Mouse (Mus musculus): ENCODE measurements around the gene Lrrc8e. TPM values are rescaled to one million over a fixed set of nuclear protein-coding genes. Genes with fewer than 3 reads are reported as not detected.

Gene Lrrc8e
- not detected for total RNA-seq (2023)

DNA sequence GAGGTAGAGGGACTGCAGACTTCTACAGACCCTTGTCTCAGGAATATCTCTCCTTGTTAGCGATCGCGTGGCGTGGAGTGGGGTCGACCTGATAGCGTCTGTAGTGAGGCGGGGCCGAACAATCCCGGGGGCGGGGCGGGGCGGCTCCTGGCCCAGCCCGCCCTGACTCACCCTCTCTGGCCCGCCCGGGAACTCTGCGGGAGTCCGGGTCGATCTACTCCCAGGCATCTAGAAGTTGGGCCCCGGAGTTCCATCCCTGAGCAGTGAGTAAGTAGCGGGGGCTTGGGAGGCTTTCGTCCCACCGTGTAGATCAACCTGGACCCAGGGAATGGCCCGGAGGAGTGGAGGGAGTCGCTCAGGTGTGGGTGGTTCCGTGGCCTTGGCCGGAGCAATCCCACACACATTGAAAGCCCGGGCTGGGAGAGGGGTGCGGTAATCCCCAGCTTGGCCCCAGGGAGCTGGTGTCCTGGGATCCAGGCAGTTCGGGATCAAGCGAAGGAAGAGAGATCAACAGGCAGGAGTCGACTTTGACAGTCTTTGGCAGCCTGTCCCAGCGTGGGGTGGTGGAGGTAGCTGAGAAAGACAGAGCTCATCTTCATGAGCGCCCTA, at the start of gene Lrrc8e:
Gene Lrrc8e (plus strand): TSS at position 89 of the 609 bp plus-strand sequence.

DNA sequence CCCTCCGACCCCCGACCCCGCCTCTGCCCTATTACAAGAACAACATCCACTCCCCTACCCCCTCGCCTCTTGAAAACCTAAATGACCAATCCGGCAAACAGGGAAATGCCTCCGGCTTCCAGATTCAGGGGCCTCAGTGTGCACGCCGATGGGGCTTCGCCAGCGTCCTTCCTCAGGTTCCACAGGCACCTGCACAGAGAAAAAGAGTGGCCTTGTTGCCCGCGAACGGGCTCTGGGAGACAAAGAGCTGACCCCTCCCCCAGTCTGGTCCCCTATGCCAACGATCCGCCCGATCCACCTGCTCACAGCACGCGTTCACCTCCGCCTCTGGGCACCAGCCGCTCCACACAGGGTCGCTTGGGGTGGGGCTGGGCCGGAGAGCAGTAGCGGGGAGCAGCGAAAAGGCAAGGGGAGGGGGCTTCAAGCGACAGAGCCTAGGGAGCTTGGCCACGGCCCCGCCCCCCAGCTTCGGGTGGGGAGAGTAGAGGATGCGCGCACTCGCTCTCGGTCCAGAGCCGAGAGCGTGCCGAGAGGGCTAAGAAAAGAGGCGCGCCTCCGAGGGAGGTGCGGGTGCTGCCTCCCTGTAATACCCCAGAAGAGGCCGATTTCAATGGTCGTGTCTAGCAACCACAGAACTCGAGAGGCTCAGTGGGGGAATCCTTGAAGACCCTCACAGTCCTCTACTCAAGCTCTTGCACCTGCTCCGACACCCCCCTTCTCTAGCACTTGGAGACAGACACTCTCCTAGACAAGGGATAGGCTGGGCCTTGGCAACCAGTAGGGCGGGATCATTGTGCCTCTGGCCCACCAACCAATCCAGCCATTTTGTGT, 9.6 kb upstream of the Lrrc8e start, which contains the start of gene Prr36:
Gene Prr36 (minus strand): TSS at position 669 of the 831 bp plus-strand sequence.

DNA sequence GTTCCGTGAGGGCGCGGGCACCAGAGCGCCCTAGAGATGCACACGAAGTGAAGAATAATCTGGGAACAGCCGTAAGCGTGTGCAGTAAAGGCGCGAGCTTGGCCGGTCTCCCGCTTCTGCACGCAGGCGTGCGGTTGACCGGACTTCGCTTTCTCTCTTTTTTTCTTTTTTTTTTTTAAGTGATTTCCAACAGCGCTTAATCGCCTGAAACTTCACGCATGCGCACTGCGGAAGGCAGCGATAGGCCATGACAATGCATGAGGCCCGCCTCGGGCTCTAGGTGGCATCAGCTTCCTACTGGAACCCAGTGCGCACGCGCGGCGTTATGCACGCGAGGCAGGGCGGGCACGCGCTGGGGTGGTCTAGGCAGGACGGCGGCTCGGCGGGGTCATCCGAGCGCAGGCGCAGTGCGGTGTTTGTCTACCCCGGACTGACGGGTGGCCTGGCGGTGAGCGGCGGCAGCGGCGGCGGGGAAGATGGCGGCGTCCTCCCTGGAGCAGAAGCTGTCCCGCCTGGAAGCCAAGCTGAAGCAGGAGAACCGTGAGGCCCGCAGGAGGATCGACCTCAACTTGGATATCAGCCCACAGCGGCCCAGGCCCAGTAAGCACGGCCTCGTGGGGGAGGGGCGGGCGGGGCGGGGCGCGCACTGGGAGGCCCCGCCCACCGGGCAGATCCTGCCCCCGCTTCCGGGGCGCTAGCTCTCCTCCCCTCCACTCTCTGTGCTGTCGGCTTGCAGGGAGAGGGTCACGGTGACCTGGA, 12.0 kb downstream of the Lrrc8e start, which contains the start of the genes Map2k7 and Gm49320:
Gene Map2k7 (plus strand): TSS at position 307 of the 759 bp plus-strand sequence.
Gene Gm49320 (plus strand): TSS at position 432 of the 759 bp plus-strand sequence.

DNA sequence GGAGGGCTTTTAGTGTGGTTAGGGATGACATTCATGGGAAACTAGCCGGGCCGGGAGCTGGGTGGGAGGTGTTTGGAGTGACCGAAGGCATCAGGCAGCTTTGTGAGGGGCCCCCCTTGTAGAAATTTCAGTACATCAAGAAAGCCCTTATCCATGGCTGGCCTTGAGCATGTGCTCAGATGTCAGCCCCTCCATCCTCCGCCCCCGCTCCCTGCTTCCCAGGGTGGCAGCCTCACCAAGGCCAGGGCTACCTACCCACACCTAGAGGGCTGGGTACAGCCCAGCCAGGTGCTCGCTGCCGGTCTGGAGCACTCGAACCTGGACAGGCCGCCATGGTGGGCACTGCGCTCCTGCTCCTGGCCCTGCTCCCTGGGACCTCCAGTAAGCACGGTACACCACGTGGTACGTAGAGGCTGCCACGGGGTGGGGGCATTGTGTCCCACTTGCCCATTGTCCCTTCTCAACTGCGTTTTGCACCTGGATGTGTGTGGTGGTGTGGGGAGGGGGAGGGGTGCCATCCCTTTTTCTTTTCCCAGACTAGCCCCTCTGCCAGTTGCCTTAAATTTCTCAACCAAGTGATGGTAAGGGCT, 21.4 kb downstream of the Lrrc8e start, which contains the start of gene Tgfbr3l:
Gene Tgfbr3l (plus strand): TSS at position 264 of the 590 bp plus-strand sequence.

DNA sequence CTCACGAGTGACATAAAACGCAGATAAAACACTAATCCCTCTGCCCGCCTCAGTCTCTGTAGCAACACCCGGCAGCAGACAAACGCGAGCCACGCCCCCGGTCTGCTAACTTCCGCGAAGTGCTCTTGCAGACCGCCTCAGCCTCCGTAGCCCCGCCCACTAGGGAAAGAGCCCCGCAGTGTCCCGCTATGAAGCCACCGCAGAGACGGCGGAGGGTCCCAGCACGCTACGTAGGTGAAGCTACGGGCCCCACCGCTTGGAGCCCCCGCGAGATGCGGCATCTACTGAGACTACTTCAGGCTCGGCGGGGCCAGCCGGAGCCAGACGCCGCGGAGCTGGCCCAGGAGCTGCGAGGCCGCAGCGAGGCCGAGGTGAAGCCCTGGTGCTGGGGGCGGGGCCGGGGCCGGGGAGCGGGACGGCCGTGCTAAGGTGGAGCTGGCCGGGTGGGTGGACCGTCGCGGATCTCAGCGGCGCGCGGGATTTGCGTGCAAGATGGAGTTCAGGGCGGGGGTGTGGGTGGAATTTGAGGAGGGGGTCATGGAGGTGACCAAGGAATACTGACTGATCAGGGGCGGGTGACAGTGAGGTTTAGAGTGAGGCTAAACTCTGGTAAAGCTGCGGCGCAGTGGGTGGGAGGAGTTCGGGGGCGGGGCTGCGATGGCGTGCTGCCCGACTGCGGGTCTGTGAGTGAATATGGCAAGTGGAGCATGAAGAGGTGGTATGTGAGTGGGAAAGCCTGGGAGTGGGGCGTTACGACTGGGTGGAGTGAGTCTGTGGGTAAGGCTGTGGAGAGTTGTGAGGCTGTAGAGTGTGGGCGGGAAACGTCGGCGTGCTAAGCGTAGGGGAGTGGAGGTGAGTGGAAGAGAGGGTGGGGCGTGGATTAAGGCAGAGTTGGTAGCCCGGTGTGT, 26.6 kb downstream of the Lrrc8e start, which contains the start of gene Snapc2:
Gene Snapc2 (plus strand): TSS at position 147 of the 908 bp plus-strand sequence.

DNA sequence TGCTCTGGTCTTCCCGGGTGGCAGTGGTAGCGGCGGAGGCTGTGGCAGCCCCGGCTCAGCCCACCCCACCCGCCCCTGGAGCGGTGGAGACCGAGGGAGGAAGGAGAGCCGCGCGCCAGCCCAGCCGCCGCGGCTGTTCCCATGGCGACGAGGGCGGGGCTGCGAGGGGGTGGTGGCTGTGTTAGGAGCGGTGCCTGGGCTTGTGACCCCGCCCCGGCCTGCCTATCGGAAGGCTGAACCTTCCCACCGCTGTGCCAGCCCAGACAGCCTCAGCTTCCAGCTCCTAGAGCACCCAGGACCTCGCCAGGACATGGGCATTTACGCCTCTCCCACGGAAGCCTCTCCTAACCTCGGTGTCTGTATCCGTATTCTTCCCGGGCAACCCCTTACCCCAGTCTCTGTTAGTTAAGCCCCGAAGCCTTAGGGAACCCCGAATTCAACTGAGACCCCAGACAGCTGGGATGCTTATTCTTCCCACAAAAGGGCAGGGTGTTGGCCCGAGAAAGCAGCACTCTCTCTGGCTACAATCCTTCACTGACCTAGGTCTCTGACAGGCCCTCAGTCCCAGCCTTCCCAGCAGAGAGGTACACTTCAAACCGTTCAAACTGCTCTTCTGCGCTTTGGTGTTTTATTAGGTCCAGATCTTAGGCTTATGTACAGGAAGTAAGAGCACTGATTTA, 32.6 kb downstream of the Lrrc8e start, which contains the start of gene Ctxn1:
Gene Ctxn1 (minus strand): TSS at position 150 of the 680 bp plus-strand sequence.

DNA sequence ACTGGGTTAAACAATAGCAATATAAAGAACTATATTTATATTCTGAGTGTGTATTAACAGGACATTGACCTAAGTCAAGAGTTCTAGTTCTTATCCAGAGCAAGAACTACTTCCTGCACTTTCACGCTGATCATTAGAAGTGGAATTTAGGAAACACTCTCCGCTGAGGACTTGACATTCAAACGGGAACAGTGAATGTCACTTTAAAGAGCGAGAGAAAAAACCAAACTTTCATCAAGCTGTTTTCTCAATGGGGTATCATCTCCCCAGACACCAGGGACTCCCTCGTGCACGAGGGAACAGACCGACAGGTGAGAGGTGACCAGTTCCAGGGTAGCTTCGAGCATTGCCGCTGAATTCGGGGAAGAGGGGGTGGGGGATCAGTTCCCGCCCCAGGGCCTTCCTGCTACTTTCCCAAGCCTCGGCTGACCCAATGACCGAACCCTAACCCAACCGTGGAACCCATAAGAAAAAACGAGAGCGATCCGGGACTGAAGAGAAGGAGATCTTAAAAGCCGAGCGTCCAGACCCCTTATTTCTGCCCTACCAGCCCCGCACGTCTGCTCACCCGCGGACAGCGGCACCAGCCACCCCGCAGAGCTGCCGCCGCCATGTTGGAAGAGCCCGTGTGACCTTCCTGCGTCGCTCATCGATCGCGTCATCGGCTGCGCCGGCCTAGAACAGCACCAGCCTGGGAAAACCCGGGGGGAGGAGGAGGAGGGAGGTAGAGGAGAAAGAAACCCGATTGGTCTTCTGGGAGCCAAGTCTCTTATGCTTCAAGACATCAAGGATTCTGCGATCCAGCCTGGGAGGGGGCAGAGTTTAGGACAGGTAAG, 48.9 kb downstream of the Lrrc8e start, which contains the start of gene Timm44:
Gene Timm44 (minus strand): TSS at position 639 of the 836 bp plus-strand sequence.

Other genes starting within 250 kb of the Lrrc8e start
- not detected for gene Cd209f, start 121.0 kb upstream of the Lrrc8e start, total RNA-seq (2023)
- not detected for gene Cd209g, start 92.7 kb upstream of the Lrrc8e start, total RNA-seq (2023)
- 10 to 100 TPM; 25.0 to 31.1 TPM for gene Evi5l, start 60.3 kb upstream of the Lrrc8e start, total RNA-seq (2023)
- under 1 TPM in 1 of 2 experiments, not detected in 1; 0.18 TPM for gene Prr36, start 9.4 kb upstream of the Lrrc8e start, total RNA-seq (2023)
- gene Map2k7, start 11.9 kb downstream of the Lrrc8e start, total RNA-seq (2023), result 100 to 1,000 TPM; 114 to 133 TPM
- gene Gm49320, start 12.0 kb downstream of the Lrrc8e start, total RNA-seq (2023), result not detected
- gene Tgfbr3l, start 21.4 kb downstream of the Lrrc8e start, total RNA-seq (2023), result 10 to 100 TPM; 18.0 to 30.9 TPM
- 10 to 100 TPM; 15.1 to 15.6 TPM for gene Snapc2, start 26.3 kb downstream of the Lrrc8e start, total RNA-seq (2023)
- 1 to 10 TPM in 1 of 2 experiments, under 1 TPM in 1; 0.47 to 1.0 TPM for gene Ctxn1, start 32.4 kb downstream of the Lrrc8e start, total RNA-seq (2023)
- 10 to 100 TPM; 86.3 to 94.1 TPM for gene Timm44, start 49.1 kb downstream of the Lrrc8e start, total RNA-seq (2023)
- gene Ccl25, start 98.4 kb downstream of the Lrrc8e start, total RNA-seq (2023), result 10 to 100 TPM; 13.5 to 21.4 TPM
- gene Elavl1, start 98.6 kb downstream of the Lrrc8e start, total RNA-seq (2023), result 100 to 1,000 TPM; 105 TPM